Mouse (Mus musculus) stomach, postnatal 0 days (tissue): ENCODE measurements at regions not wholly inside any gene's neighbourhood (a gene's known extent, or its start where the extent isn't known, plus 50 kb on each side); places are given as distances from the start of the nearest gene placed in this dataset.

Experiments used
- CTCF ChIP-seq: IDR thresholded peaks from 2 replicates; pipeline ENCODE4 v1.5.1; 2016; ENCODE audit warnings: antibody characterized with exemption, low read depth, mild to moderate bottlenecking, moderate library complexity
- EP300 ChIP-seq: optimal IDR thresholded peaks from 2 replicates; pipeline ENCODE3; 2016; ENCODE audit warnings: antibody characterized with exemption

GRCm38 (mm10) chr10:17426197-17426596 lies 296.8 kb upstream of the Cited2 start:
- TF ChIP-seq CTCF (no peak), EP300 (no peak)
